In the genomic region with DNA sequence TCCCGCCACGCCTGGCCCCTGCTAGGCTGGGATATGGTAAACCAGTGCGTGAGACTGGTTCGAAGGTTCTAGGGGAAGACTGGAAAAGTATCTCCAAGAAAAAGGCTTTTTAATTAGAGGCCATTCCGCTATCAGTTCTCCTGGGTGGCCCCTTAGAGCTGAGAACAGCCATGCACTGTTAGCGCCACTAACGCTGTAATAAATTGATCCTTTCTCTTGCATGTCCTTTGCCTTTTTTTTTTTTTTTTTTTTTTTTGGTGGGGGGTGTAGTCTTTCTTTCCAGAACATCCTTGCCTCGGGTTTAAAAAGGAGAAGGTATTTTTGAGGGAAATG, we compare ENCODE assay signal across 9 mouse cellular contexts. TPM values are rescaled to one million over a fixed set of nuclear protein-coding genes. Genes with fewer than 3 reads are reported as not detected.
A peak's percentile ranks its signal among the peaks of the same experiment; 100 is the strongest.
DNase-seq lines count a peak whose midpoint lies in the region; ATAC-seq lines count a peak whose summit lies in the region.
"Had no signal": no experiment of that assay in that cellular context is flagged by ENCODE, and none has a peak within 500 bp of the region (broad histone marks: within the 10 kb centered on the region; RNA-seq: fewer than 3 reads in every experiment).

No protein-coding gene starts in this region.

- no peak for DNase-seq in lung, postnatal 25 days (ENCODE audit: low spot score)
- DNase-seq in limb, embryonic 11.5 days (ENCODE audit: low spot score): no peak
- DNase-seq in T-cell, adult 2 months (ENCODE audit: low spot score): no peak
- no peak for DNase-seq in spleen, postnatal 36 days (ENCODE audit: low spot score in 2 of 2)
- DNase-seq in adrenal gland, postnatal 4 days (ENCODE audit: low spot score in 2 of 2): no peak
- DNase-seq: right cerebral cortex, adult 18-20 months had no signal

- H3K4me2 ChIP-seq in lung, embryonic 16.5 days (ENCODE audit: low read depth, low read length): peak overlapping the region; percentile 38
- peak overlapping the region; percentile 24 for H3K4me2 ChIP-seq in forebrain, embryonic 15.5 days (replicated peaks)
- peak overlapping the region; percentile 31 for H3K4me2 ChIP-seq in limb, embryonic 11.5 days (ENCODE audit: low read depth, severe bottlenecking)
- peak overlapping the region; percentile 7 for H3K4me2 ChIP-seq in stomach, embryonic 14.5 days (replicated peaks; ENCODE audit: low read depth, low read length)

- H3K4me3 ChIP-seq in lung, embryonic 16.5 days (ENCODE audit: low read length): no peak overlapping the region
- H3K4me3 ChIP-seq in forebrain, embryonic 15.5 days: no peak overlapping the region
- H3K4me3 ChIP-seq in limb, embryonic 11.5 days (ENCODE audit: low read depth, low read length): no peak overlapping the region
- H3K4me3 ChIP-seq in stomach, embryonic 14.5 days (ENCODE audit: low read depth, low read length): no peak overlapping the region

- H3K27me3 ChIP-seq in lung, embryonic 16.5 days (ENCODE audit: control insufficient read depth, insufficient read depth, low read depth, low read length): no peaks in the 10 kb centered on the region
- peaks cover 8% of the 10 kb centered on the region; the same call in 1 of the 2 replicates for H3K27me3 ChIP-seq in forebrain, embryonic 15.5 days
- H3K27me3 ChIP-seq in limb, embryonic 11.5 days (ENCODE audit: control insufficient read depth, insufficient read depth, low read length): no peaks in the 10 kb centered on the region
- no peaks in the 10 kb centered on the region for H3K27me3 ChIP-seq in stomach, embryonic 14.5 days (ENCODE audit: control insufficient read depth, insufficient read depth, low read length)

- no peaks in the 10 kb centered on the region for H3K36me3 ChIP-seq in lung, embryonic 16.5 days (ENCODE audit: control insufficient read depth, insufficient read depth, low read length)
- no peaks in the 10 kb centered on the region for H3K36me3 ChIP-seq in forebrain, embryonic 15.5 days
- no peaks in the 10 kb centered on the region for H3K36me3 ChIP-seq in limb, embryonic 11.5 days (ENCODE audit: control insufficient read depth, insufficient read depth, low read length)
- H3K36me3 ChIP-seq in stomach, embryonic 14.5 days (ENCODE audit: control insufficient read depth, insufficient read depth, low read length): no peaks in the 10 kb centered on the region

- H3K4me1 ChIP-seq in lung, embryonic 16.5 days (replicated peaks; ENCODE audit: control insufficient read depth, insufficient read depth, low read length): peaks cover 2% of the 10 kb centered on the region; the same call in 1 of the 2 replicates
- H3K4me1 ChIP-seq in forebrain, embryonic 15.5 days: peaks cover 3% of the 10 kb centered on the region; the same call in 1 of the 2 replicates
- H3K4me1 ChIP-seq in limb, embryonic 11.5 days (ENCODE audit: control insufficient read depth, insufficient read depth, low read length): peaks cover 7% of the 10 kb centered on the region; the same call in 1 of the 2 replicates
- 0 out of 2 replicates have a peak, but pooled peaks cover 2% of the 10 kb centered on the region for H3K4me1 ChIP-seq in stomach, embryonic 14.5 days (ENCODE audit: control insufficient read depth, insufficient read depth, low read length)

- H3K9ac ChIP-seq in lung, embryonic 16.5 days (ENCODE audit: low read length): no peak overlapping the region
- no peak overlapping the region for H3K9ac ChIP-seq in forebrain, embryonic 15.5 days (replicated peaks)
- no peak overlapping the region for H3K9ac ChIP-seq in limb, embryonic 11.5 days (ENCODE audit: low read length)
- H3K9ac ChIP-seq in stomach, embryonic 14.5 days (replicated peaks; ENCODE audit: low read depth, low read length): no peak overlapping the region

- H3K9me3 ChIP-seq in lung, embryonic 16.5 days (ENCODE audit: control insufficient read depth, low read length): no peaks in the 10 kb centered on the region
- H3K9me3 ChIP-seq in forebrain, embryonic 15.5 days: no peaks in the 10 kb centered on the region
- H3K9me3 ChIP-seq in limb, embryonic 11.5 days (ENCODE audit: control insufficient read depth, low read length): no peaks in the 10 kb centered on the region
- H3K9me3 ChIP-seq in stomach, embryonic 14.5 days (ENCODE audit: control insufficient read depth, low read depth, low read length): no peaks in the 10 kb centered on the region

- no peak overlapping the region for H3K27ac ChIP-seq in lung, embryonic 16.5 days (ENCODE audit: low read length)
- H3K27ac ChIP-seq in forebrain, embryonic 15.5 days (replicated peaks): no peak overlapping the region
- no peak overlapping the region for H3K27ac ChIP-seq in limb, embryonic 11.5 days (replicated peaks; ENCODE audit: low read depth, low read length)
- H3K27ac ChIP-seq in stomach, embryonic 14.5 days (ENCODE audit: low read length): no peak overlapping the region

- no peak for ATAC-seq in lung, embryonic 16.5 days (ENCODE audit: low read depth)
- ATAC-seq in forebrain, embryonic 15.5 days (replicated peaks): no peak
- no peak for ATAC-seq in limb, embryonic 11.5 days (ENCODE audit: insufficient number of reproducible peaks, low FRiP score, low TSS enrichment, low read depth)
- ATAC-seq in stomach, embryonic 14.5 days (ENCODE audit: insufficient number of reproducible peaks, insufficient read depth, low FRiP score, low read depth): no peak

- 26% methylated on average over 8 of the region's 8 CpGs for WGBS in lung, embryonic 16.5 days
- WGBS in forebrain, embryonic 15.5 days: 12% methylated on average over 8 of the region's 8 CpGs
- 28% methylated on average over 8 of the region's 8 CpGs for WGBS in limb, embryonic 11.5 days
- 32% methylated on average over 8 of the region's 8 CpGs for WGBS in stomach, embryonic 14.5 days

RNA-seq across cellular contexts. Expression of a gene that starts 32.6 kb away (rescaled TPM):
- 9.3 and 13.0 TPM in 2 replicates for polyA plus RNA-seq in lung, embryonic 16.5 days (2015; fragmentation: Nextera tagmentation; extraction: Ambion mirVana)
- 309 and 350 TPM in 2 replicates for polyA plus RNA-seq in forebrain, embryonic 15.5 days (2015; fragmentation: Nextera tagmentation; extraction: Ambion mirVana)
- 81.8 and 85.1 TPM in 2 replicates for polyA plus RNA-seq in limb, embryonic 11.5 days (2014; fragmentation: Nextera tagmentation; extraction: Ambion mirVana)
- polyA plus RNA-seq in stomach, embryonic 14.5 days (2014; fragmentation: Nextera tagmentation; extraction: Ambion mirVana): 28.6 and 29.3 TPM in 2 replicates
- 10 to 100 TPM; 44.9 to 61.0 TPM for total RNA-seq in adrenal gland, postnatal 4 days (2021)
